Mouse (Mus musculus): ENCODE measurements around the gene Tle3.

The Tle3 gene

DNA sequence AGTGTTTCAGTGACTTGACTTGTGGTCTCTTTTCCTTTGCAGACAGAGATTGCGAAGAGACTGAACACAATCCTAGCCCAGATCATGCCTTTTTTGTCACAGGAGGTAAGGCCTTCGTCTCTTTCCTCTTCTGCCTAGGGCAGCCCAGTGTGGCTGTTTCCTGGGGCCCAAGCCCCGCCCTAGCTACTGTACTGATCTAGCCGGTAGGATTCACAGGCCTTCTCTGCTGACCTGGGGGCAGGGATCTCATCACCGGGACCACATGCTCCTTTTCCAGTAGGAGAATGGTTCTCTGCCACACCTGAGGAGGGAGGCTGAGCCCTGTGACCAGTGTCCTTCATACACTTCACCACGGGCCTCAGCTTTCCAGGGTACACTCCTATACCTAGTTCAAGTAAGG, 21.0 kb downstream of the Tle3 start:
- DNase-seq (ENCODE audit: extremely low read depth, insufficient read length, low spot score): no peak

DNA sequence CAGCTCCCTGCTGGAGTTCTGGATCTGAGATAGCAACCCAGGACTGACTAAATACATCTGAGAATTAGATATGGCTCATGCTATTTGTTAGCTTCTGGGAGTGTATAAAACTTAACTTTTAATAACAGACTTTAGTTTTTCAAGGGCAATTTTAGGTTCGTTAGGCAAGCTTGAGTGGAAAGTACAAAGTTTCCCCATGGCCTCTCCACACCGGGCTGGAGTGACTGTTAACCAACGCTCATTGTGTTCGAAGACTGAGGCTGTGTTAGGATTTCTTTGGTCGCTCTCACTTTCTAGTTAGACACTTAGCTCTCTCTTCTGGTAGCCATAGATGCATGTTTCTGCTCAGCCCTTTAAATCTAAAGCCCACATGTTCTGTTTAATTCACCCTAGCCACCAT, 21.7 kb downstream of the Tle3 start:
- DNase-seq (ENCODE audit: extremely low read depth, insufficient read length, low spot score): no peak

DNA sequence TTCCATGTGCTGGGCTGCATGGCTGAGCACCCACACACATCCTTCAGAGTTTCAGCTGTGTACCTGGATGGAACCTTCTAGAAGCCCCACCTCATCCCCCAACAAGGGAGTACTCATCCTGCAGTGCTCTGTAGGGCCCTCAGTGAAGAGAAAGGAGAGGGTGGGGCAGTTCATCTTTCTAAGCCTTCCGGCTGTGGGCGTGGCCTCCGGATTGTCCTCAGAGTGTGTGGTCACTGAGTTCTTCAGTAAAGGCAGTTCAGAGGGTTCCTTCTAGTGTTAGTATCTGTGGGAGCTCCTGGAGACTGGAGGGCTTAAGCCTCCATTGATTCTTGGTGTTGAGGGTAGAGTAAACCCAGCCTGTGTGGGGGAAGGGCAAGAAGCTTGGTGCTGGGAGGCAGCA, 22.9 kb downstream of the Tle3 start:
- no peak for DNase-seq (ENCODE audit: extremely low read depth, insufficient read length, low spot score)

DNA sequence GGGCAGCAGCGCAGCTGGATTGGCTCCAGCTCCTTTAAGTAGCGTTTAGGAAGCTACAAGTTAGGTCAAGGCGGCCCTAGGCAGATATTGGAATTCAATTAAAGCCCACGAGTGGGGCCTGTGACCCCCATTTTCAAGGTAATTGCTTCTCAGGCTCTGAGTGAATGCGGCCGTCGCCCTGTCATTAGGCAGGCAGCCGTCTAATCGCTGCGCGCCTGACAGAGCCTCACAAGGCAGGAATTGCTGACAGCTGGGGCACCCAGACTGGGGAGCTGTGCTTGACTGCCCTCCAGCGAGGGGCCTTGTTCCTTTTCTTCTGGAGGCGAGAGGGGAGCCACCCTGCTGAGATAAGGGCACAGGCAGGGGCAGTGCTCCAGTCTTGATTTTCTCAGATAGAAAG, 24.3 kb downstream of the Tle3 start:
- no peak for DNase-seq (ENCODE audit: extremely low read depth, insufficient read length, low spot score)

DNA sequence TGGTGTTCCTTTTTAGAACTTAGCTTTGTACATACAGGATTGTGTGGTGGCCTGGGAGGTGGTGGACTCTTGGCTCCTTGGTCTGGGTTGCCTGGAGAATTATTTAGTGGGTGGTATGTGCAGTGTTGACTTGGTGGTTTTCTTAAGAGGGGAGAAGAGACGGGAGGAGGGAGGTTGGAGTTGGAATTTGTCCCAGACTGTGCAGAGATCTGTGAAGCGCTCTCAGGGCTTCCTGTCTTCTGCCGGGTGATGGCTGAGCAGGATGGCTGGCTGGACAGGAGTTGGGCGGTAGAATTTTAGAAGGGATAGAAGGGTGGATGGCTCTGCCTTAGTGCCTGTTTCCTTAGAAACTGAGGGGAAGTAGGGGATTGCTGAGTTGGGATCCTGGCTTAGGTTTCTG, 25.0 kb downstream of the Tle3 start:
- DNase-seq (ENCODE audit: extremely low read depth, insufficient read length, low spot score): no peak

DNA sequence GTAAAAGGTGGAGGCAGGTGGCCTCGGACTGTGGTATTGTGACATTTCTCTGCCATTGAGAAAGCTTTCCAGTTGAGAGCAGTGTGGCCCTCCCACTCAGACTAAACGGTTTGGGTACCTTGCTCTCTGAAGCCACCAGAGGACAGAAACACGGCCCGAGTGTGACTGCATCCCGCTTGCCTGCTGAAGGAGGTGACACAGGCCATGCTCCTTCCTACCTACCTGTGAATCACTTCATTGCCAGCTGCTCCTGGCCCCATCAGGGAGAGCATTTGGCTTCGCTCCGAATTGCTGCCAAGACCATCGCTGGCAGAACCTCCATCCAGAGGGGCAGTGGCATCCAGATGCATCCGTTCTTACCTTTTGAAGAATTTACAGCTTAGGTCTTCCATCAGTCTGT, 26.0 kb downstream of the Tle3 start:
- DNase-seq (ENCODE audit: extremely low read depth, insufficient read length, low spot score): no peak

DNA sequence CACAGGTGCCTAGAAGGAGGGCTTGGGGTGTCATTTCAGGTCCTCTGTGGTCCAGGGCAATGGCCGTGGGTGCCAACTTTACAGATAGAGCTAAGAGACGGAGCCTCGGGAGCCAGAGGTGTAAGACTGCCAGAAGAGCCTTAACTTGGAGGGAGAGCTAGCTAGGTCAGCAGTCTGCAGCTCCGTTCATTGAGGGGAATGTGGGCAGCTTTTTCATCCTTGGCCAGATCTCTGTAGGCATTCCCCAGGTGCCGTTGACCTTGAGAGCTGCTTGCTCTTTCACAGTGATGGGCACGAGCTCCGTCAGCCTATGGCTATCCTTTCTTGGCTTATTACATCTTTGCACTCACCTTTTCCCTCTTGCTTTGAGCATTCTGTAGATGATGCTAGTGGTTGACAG, 28.0 kb downstream of the Tle3 start:
- no peak for DNase-seq (ENCODE audit: extremely low read depth, insufficient read length, low spot score)

DNA sequence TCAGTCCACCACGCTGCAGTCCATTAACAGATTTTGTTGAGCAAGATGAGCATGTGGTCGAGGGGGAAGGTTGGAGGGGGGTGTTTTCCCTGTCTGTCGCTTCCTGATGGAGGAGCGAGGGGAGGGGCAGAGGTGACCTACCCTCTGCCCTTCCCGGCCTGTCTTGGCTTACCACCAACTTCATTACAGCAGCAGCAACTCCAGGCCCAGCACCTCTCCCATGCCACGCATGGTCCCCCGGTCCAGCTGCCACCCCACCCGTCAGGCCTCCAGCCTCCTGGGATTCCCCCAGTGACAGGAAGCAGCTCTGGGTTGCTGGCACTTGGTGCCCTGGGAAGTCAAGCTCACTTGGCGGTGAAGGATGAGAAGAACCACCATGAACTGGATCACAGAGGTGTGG, 29.5 kb downstream of the Tle3 start:
- peak; percentile 46 for DNase-seq (ENCODE audit: extremely low read depth, insufficient read length, low spot score)

DNA sequence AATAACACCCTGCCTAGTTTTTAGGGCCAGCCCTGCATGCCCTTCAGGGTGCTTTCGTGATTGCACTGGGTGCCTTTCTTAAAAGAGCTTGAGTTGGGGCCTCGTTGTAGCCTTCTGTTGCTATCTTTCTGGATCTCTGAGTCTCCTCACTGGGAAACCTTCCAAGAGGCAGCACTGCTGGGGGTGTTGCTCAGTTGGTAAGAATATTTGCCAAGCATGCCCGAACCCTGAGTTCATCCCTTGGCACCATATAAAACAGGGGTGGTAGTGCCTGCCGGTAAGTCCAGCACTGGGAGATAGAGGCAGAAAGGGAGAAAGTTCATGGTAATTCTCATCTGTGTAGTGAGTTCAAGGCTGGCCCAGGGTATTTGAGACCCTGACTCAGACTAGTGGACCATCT, 30.1 kb downstream of the Tle3 start:
- no peak for DNase-seq (ENCODE audit: extremely low read depth, insufficient read length, low spot score)

DNA sequence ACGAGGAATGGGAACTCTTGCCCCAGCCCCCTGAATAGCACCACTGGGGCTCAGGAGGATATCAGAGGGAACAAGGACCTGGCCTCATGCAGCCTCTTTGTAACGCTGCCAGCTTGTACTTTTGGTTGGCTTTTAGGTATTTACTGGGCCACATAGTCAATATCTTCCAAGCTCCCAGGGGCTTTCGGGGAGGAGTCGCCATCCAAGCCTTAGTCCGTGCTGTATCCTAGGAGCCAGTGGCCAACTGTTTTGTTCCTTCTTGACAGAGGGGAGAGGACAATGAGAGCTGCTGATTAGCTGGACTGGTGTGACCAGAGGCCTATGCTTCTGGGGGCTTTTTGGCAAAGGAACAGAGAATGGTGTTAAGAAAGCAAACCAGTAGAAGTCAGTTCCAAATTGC, 30.6 kb downstream of the Tle3 start:
- DNase-seq (ENCODE audit: extremely low read depth, insufficient read length, low spot score): no peak

DNA sequence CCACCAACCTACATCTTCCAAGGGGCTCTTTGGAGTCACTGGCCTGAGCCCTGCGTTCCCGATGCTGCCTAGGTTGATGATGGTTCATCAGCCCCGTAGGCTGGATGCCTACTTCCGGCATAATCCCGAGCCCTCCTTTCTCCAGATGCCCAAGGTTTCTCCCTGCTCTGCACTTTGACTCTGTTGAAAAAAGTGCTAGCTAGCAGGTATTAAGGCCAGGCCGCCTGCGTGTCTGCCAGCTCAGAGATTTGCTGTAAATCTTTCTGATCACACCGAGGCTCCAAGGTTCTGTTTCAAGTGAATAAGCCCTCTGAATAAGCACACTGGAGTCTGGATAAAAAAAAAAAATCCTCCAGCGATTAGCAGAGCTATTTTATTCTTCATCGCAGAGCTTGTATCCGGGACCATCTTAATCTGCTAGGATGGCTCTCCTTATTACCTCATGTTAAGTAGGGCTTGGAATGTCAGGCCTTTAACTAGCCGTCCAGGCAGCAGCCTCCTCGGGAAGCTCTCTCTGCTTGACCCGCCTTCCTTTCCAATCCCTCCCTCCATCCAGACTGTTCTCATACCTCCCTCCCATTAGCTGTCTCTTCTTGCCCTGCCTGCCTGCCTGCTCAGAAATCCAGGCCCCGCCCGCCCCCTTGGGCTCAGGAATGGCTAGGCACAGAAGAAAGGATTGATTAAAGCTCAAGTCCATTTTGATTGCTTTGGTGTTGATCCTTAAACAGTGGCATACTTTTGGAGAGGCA, 31.9 kb downstream of the Tle3 start:
- DNase-seq (ENCODE audit: extremely low read depth, insufficient read length, low spot score): no peak

DNA sequence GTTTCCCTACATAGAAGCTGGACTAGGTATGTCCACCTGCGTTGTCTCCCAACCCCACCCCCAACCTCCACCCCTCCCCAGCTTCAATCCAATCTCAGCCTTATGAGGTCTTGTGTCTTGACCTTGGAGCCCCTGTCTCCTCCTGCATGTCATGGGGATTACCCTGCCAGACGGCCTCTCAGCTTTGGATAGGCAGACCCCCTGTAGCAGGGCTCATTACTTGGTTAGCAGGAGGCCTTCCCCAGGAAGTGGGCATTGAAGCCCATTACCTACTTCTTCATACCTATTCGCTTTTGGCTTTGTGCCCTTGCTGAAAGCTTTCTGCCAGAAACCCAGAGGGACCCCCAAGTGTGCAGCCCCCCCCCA, 32.4 kb downstream of the Tle3 start:
- no peak for DNase-seq (ENCODE audit: extremely low read depth, insufficient read length, low spot score)

DNA sequence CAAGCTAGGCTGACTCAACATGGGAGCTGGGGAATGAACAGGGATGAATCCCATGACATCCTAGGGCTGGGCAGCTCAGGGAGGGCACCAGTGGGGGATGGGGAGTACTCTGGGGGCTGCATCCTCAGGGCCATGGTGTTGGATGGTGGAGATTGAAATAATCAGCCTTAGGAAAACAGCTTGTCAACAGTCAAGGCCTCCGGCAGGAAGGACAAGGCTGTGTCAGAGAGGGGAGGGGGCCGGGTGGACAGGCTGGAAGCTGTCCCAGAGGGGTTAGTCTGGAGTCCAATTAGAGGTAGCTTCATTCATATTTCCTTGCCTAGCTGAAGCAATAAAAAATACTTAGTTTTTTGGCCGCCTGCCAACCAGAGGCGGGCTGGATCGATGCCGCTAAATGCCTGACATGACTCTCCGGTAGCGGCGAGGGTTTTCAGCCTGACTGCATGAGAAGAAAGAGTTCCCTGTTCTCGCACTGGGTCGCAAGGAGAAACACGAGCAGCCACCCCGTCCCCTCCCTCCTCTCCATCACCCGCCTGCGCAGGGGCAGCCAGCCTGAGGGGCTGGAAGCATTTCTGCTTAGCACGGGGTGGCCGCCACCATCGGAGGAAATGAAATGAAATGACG, 32.9 kb downstream of the Tle3 start:
- no peak for DNase-seq (ENCODE audit: extremely low read depth, insufficient read length, low spot score)

DNA sequence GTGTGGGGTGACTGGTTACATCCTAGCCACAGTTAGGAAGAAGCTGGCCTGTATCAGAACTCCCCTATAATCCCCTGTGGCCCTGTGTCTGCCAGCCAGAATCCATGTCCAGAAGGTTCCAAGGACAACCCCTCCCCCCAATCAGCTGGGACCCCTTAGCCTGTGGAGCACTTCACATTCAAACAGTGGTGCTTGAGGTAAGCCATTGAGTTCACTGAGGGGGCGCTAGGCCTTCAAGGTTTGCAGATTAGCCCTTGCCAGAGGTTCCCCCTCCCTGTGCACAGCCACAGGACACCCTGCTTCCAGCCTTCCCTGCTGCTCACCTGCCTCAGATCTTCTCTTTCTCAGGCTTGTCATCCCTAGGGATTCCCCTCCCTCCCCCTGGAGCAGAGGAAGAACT, 34.2 kb downstream of the Tle3 start:
- no peak for DNase-seq (ENCODE audit: extremely low read depth, insufficient read length, low spot score)

DNA sequence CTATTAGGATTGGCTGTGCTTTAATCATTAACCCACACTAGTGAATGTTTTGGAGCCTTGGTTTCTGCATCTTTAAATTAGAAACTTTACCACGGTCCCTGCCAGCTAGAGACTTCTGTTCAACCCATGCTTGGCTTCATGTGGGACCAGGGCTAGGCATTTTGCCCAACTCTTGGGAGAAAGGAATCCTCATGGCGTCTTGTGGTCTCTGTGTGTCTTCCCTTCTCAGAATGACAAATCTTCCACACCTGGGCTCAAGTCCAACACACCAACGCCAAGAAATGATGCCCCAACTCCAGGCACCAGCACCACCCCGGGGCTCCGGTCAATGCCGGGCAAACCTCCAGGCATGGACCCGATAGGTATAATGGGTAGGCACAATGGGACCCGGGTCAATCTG, 36.9 kb downstream of the Tle3 start:
- peak; percentile 77 for DNase-seq (ENCODE audit: extremely low read depth, insufficient read length, low spot score)

DNA sequence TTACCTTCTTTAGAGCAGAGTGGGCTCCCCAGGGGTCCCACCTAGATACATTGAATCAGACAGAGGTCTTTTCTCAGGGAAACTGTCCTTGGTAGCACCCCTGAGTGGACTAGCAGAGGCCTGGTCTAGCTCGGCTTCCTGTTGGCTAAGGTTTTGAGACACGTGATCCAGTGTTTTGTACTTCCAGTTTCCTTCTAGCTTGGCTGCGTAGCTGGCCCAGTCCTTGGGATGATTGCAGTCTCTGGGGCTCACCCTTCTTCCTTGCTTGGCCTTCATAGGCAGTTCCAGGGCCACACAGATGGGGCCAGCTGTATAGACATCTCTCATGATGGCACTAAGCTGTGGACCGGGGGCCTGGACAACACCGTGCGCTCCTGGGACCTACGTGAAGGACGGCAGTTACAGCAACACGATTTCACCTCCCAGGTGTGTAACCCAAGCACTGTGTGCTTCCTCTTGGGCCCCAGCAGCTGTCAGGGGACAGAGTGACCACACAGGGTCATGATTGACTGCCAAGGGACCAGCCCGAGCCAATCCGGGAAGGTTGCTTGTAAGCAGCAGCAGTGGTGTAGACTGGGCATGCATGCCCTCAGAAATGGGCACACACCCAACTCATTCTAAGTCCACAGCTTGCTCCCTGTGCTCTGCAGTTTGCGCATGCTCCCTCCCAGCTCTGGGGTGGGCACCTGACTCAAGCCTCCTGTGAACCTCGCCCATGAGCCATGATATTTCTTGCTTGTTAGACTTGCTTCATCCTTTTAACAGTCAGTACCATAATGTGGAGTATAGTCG, 41.7 kb downstream of the Tle3 start:
- no peak for DNase-seq (ENCODE audit: extremely low read depth, insufficient read length, low spot score)

DNA sequence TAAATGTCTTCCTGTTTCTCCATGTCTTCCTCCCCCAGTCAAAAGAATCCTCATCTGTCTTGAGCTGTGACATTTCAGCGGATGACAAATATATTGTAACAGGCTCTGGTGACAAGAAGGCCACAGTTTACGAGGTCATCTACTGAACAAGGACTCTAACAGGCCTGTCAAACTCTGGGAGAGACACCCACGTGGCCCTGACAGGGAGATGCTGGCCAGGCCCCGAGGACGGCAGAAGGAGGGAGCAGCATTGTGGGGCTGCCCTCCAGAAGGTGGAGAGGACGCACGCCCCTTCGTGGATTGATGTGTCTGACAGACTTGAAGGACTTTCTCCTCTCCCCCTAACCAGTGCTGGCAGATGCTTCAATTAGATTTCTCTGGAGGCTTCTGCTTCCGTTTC, 44.4 kb downstream of the Tle3 start:
- no peak for DNase-seq (ENCODE audit: extremely low read depth, insufficient read length, low spot score)

DNA sequence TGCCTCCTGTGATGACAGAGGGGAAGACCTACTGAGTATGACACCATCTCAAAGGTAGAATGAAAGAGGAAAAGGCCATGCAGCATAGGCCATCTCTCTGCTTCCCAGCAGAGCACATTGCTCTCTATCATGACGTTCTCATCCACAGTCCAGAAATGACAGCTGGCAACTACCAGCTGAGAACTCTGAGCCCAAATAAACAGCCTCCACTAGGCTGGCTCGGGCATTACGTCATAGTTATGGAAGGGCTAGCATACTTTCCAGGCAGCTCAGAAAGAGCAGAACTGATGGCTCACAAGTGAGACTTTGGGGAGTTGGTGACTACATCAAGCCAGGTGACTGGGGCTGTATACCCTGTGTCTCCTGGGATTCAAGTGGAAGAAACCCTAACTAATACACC, 49.5 kb downstream of the Tle3 start:
- no peak for DNase-seq (ENCODE audit: extremely low read depth, insufficient read length, low spot score)

DNA sequence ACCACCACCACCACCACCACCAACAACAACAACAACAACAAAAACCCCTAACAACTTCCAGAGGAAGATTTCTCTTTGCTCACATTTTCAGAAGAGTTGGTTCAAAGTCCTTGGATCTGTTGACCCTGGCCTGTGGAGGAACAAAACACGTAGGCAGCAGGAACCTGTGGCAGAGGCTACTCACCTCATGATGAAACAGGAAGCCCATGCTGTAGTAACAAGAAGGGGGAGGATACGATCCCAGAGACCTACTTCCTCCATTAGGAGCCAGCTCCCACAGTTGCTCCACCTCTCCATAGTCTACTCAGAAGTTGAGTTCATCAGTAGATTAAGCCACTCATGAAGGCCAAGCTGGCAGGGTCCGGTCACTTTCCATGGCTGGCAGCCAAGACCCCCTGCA, 52.1 kb downstream of the Tle3 start:
- DNase-seq (ENCODE audit: extremely low read depth, insufficient read length, low spot score): no peak

DNA sequence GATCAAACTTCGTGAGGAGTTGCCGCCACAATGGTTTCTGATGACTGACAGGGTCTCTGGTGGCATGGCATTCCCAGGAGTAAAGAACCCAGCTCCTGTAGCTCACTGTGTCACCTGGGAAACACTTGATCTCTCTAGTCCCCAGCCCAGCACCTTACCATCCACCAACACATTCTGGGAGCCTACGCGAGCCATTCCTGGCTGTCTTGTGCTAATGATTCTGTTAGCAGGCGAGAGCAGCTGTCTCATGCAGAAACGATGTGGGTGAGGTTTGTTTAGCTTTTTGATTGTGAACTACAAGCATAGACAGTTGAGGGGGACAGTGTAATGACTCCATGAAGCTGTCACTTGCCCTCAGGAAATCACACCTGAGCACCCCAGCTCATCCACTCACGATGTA, 54.3 kb downstream of the Tle3 start:
- DNase-seq (ENCODE audit: extremely low read depth, insufficient read length, low spot score): no peak

DNA sequence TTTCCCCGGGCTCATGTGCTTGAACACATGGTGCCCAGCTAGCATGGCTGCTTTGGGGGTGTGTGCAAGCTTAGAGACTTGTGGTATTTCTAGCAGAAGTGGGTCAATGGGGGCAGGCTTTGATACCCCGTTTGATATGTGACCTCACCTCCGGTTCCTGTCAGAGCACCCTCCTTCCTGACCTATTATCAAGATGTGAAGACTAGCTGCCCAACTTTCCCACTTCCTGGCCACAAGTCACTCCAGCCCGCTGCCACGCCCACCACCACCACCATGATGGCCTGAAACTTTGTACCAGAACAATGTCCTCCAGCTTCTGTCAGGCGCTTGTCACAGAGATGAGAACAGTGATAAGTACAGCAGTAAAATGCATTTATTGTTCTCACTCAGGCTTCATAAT, 54.9 kb downstream of the Tle3 start:
- DNase-seq (ENCODE audit: extremely low read depth, insufficient read length, low spot score): no peak

DNA sequence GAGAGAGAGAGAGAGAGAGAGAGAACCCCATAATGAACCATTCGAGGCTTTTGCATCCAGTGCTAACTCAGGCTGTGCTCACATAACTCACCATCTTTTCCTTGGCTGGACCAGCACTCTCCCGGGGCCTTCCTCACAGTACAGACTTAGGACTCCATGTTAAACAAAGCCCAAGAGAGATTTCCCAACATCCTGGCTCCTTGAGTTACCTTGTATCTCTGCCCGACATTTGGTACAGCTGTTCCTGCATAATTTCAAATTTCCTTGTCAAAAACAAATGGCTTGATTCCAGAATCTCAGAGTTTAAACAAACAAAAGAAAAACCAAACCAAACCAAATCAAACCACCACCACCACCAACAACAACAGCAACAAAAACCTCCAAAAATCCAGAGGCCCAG, 55.7 kb downstream of the Tle3 start:
- DNase-seq (ENCODE audit: extremely low read depth, insufficient read length, low spot score): no peak

All from 3134 (cell line).